Mouse (Mus musculus) monocyte, adult 2 months (primary cell): ENCODE data around the gene Phactr2.

ENCODE experiments used
- DNase-seq, 2 experiments: peaks; one replicate each; pipeline ENCODE4 v3.0.0; 2022; ENCODE audit warnings: low spot score in 2 of 2, low read depth in 1 of 2

Gene Phactr2

DNA sequence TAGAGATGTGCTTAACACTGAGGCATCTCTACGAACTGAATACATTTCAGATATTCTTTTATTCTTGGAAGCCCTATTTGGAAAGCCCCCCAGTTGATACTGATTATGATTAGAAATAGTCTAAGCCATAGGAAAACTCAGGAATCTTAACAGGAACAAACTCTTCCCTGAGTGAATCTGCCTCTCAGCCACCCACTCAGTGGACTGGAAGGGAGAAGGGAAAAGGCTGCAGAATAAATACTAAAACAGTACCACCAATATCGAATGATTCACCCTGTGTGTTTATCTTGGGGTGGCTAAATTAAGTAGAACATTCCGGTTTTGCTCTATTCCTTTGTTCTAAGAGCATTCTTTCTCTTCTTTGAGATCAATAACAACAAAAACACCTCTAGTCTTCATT lies 63.2 kb downstream of the Phactr2 start:
- no peak for DNase-seq

DNA sequence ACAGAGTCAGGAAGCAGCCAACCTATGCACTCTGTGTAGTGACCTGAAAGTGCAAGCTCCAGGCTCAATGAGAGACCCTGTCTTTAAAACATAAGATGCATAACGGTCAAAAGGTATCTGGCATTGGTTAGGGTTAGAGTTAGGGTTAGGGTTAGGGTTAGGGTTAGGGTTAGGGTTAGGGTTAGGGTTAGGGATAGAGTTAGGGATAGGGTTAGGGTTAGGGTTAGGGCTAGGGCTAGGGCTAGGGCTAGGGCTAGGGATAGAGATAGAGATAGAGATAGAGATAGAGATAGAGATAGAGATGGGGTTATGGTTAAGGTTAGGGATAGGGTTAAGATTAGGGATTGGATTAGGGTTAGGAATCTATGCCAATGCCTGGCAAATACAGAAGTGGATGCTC lies 72.2 kb downstream of the Phactr2 start:
- DNase-seq: no peak

DNA sequence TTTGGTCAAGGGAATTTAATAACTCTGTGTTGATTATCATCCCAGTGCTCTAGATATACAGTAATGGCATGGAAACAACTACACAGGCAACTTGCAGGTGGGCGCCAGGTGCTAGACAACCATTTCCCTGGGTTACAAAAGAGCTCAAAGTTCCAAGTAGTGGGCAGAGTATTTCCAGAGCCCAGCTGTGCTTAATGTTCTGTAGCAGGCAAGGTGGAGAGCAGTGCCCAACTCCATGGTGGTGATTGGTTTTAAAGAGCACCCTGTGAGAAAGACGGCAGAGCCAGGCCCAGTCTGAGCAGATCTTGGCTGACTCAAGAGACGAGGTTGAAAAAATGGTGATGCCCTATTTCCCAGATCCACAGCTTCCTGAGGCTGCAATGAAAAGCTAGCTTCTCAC lies 78.5 kb downstream of the Phactr2 start:
- DNase-seq: no peak

DNA sequence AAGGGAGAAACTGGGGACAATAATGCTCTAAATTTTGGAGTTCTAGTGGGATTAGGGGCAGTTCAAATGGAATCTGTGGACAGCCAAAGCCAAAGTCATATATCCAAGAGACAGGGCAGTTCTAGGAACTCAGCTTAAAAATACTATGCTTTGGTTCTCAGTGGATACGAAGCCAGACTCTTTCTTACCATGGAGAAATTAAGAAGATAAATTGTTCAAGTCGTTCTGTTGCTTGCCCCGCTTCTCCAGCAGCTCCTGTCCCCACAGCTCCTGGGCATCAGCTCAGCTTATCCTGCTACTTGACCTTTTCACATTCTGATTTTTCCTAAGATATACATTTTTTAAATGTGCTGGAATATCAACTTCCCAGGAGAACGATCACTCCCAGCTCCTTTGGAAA lies 80.2 kb downstream of the Phactr2 start:
- no peak for DNase-seq

DNA sequence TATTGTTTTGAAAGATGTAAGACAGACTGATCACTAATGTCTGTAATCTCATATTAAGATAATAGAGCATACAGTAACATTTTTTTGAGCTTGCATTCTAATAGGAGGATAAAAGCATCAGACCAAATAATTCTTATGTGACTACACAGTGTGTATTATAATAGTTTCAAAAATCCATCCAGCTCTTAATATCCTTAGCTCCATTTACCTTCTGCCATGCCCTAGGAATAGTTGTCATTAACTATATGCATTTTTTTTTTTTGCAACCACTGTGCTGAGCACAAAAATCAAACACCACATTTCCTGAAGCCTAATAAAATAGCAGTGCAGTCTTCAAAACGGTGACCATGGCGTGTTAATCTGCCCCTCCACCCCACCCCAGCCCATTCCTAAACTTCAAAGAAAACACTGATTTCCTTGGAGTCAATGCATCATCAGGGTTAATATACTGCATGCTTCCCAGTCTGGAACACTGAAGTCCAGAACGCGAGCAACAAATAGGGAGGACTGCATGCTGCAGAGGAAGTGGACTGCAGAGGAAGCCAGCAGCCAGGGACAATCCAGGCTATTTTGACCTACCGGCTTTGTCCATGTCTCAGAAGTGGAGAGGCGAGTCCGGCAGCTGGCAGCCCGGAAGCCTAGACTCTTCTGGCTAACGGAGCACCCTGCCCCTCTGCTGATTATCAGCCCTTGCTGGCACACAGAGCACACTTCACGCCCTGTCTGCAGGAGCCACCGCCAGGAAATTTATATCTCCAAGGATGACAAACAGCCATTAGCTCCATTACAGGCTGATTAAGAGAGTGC lies 85.9 kb downstream of the Phactr2 start:
- no peak for DNase-seq

DNA sequence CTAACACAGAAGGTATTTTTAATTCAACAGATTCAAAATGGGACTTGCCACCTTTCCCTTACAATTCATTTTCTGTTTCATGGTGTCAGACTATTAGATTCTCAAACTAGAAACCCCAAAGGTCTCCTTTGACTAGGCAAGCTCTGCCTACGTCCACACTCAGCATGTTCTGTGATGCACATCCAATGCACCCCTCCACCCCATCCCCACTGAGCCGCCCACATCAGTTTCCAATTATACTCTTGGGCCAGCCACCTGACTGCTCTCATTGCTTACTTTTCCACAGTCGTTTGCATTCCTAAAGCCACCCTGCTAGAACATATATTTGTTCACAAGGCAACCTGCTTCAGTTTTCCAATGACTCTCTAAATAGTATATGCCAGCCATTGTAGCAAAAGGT lies 89.3 kb downstream of the Phactr2 start:
- DNase-seq: no peak

DNA sequence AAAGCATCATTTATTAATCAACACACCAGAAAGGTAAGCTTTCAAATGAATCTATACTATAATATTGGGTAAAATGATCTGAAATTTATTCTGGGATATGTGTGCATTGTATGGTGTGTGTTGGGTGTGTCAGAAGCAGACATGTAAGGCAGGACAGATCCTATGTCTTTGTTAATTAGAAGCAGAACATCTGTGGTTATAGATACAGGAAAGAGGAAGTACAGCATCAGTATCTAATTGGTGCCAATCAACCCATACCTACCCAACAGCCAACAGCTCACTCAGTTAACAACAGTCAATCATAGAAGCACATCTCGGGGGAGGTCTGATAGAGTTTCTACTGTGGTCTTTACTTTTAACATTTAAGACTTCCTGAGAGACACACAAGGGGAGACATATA lies 96.3 kb downstream of the Phactr2 start:
- DNase-seq: no peak

DNA sequence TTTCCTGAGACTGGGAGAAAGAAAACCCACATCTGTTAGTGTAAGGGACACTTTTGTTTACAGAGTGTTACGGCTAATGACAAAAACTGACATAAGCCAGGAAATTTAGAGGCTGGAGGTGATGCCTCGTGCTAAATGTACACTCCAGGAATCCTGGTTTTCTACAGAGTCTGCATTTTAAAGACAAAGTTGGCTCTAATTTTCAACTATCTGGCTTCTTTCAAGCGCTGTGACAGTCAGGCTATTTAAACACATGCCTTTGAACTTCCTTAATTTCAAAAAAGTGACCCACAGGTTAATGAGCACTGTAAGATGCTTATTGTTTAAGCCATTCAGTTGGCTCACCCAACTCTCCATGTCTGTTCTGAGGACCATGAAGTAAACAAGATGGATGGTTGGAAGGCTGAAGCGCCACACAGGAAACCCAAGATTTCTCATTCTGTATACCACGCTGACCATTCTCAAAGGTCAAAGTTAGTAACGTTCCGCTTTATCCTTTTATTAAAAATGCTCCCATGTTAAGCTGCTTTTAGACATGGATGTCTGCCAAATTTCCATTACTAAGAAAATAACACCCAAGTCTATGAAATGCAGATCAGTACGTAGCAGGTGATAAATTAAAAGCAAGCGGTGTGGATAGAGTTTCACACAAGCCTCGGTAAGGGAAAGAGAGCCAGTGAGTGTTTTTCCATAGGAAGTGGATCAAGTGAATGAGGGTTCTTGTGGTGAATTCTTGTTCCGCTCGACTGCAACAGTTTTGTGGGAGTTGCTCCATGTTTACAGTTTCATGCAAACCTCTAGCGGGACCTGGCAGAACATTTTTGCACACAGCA lies 97.6 kb downstream of the Phactr2 start:
- no peak for DNase-seq

DNA sequence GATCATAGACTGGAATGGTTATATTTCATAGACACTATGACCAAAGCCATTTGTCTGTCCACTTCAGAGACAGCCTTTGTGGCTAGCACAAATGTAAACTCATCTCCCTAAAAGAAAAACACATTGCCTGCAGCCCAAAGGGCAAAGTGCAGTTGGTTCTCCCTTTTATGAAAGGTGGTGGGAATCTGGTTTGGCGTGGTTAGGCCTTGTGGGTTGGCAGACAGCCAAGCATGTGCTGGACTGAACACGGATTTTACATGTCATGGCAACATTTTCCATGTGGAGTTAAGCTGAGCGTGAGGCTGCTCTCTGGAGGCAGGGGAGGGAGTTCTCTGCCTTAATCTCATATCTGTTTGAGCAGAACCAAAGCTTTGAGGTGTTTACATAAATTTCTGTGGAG lies 98.4 kb downstream of the Phactr2 start:
- DNase-seq: no peak

DNA sequence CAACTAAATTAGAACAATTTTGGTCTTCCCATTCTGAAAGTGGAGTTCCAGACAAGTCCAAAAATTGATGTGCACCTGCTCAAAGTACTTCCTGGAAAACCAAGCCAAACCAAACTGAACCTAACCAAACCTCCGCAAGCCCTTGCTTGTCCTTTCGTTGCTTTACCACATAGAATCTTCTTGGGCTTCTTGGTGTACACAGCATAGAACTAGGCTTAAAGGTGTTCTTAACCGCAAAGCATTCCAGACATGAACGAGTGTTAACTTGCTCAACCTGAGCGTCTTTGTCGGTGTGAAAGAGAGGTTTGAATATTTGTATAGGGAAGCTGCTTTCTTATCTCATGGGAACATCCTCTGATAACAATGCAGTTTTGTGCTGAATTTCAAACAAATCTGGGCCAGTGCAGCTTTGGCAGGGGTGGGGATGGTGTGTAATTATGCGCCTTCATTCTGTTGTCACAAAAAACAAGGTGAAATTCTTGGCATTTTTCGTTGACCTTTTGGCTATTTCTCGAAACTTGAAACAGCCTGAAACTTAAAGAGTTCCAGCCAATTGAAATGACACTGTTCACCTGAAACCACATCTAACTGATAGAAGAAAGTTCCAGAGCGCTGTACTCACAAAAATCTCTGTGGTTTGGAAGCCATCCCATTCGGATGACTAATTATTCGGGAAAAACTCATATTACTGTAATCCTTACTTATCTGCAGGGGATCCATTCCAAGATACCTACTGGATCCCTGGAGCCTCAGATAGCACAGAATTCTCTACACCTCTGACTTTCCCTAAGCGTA lies 104.4 kb downstream of the Phactr2 start:
- no peak for DNase-seq

DNA sequence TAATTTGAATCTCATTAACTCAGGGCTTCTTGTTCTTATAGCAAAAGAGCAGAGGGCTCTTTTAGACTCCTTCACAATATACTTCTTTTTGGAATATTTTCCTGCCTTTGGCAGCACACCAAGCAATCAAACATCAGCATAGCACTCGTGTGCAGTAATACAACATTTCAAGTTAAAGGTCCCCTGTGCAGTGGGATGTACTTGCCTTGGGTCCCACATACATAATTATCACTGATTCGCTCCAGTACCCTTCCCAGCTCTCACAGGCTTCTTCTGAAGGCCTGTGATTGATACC lies 110.0 kb downstream of the Phactr2 start:
- DNase-seq: no peak

DNA sequence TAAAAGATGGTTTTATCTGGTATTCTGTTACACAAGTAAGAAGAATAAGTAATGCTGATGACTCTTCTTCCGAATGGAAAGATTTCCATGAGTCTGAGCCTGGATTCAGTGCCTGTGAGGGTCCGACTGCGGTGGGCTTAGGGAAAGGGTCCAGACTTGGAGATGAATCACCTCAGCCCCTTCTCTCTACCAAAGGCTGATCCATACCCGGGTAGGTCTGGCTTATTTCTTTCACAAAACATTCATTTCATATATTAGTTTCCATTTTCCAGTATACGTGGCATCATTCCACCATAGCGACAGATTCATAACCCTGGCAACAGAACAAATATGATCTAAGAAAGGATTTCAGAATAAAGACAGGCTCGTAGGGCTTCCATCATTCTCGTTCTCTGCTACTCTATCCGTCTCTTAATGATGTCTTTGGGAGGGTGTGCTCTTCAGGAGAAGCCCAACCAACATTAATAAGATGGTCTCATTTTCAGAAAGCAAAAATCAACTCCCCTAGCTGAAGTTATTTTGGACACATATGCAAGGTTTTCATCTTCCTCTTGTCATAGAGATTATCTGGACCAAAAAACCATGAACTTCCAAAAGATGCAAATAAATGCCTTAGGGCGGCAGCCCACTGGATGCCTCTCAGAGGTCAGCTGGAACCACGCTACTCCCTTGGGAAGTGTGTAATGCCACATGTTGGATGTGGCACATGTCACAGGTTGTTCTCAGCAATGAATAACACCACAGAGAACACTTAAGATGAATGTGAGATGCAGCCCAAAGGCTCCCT lies 110.5 kb downstream of the Phactr2 start:
- no peak for DNase-seq

DNA sequence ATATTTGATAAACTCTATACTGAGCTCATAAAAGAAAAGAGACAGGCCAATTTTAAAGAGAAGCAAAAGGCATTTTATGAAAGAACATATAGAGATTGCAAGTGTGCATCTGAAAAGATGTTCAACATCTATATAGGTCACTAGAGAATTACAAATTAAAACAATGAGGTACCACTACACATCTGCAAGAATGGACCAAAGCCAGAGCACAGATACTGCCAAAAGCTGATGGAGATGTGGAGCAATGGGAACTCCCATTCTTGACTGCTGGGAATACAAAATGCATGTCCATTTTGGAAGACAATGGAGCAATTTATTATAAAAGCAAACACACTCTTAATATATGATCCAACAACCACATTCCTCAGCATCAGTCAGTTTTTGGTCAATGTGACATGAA lies 113.3 kb downstream of the Phactr2 start:
- no peak for DNase-seq

DNA sequence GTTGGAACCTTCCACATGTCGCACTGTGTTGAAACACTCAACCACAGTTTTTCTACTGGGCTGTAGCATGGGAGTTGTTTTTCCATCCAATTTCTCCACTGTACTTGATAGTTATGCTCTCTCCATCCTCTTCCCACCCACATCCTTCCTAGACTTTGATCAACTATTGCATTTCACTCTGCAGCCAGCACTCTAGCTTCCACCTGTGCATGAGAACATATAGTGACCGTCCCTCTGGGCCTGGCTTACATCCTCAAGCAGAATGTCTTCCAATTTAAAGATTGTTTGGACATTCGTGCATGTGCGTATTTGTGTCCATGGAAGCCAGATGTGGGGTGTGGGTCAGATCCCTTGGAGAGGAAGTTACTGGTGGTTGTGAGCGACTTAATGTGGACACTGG lies 114.4 kb downstream of the Phactr2 start:
- DNase-seq: no peak

DNA sequence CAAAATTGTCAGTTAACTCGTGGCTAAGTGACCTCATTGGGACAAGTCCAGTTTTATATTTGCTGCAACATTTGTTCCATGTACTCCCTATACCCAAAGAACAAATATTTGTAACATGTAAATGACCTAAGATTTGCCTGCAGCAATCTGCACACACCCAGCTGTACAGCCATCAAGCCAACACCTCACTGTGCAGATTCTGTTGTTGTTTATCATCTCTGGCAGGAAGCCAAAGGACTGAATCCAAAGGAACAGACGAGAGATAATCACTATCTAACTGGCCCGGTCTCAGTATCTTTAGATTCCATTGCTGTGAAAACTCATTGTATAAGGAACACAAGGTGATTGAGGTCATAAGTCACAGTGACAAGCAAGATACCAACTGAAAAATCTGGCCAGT lies 115.5 kb downstream of the Phactr2 start:
- DNase-seq: no peak

DNA sequence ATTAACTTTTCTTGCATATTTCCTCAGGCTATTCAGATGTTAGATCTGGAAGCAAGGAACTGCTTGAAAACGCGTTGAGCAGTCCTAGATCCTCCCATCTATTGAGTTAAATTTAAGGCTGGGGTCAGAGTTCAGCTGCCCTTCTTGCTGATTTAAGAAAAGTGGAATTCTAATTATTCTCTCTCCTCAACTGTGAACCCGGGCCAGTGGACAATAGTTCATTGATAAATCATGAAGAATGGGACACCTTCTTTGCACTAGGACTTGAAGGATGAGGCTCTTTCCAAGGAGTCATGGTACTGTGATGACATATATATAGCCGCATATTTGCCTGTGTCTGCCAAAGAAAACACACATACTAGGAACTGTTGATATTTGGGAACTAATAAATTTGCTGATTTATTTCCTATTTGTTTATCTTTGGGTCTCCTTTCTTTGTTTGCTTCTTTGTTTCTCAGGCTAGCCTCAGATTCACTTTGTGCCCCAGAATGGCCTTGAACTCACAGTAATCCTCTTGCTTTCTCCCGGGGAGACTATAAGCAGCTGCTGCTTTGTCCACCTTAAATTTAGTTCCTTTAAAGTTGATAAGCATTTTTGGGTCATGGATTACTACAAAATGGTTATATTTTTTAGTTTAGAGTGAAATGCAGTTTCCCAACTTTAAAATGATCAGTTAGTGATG lies 127.5 kb downstream of the Phactr2 start:
- no peak for DNase-seq

DNA sequence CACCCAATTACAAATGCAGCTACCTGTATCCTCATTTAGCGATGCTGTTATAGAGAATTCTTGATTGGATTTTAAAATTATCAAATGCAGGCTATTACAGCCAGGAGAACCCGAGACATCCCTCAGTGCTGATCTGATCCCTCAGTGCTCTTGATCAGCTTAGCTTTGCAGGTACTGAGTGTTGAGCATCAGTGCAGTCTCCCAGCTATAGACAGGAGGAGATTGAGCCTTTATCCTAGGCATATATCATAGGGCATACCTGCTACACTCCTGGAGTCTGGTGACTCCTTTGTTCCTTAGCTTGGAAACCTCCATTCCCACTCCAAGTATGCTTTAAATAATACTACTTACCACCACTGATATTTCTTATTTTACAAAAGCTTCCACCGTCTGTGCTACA lies 133.6 kb downstream of the Phactr2 start:
- DNase-seq: no peak

DNA sequence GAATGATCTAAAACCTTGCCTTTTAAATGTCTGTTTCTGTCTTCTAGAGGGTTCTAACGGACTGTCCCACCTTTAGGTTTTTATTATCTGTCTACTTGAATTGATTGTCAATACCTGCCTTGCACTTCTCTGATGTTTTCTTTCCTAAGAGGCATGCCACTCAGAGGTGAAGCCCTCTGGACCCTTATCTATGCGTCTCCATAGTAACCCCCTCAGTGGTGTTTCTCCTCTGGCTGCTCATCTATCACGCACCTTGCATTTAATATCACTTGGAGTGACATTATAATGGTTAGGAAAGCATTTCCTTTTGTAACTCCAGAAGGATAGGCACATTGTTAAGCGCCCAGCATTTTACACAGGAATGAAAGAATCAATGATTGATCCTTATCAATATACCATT lies 137.2 kb downstream of the Phactr2 start:
- DNase-seq: no peak

DNA sequence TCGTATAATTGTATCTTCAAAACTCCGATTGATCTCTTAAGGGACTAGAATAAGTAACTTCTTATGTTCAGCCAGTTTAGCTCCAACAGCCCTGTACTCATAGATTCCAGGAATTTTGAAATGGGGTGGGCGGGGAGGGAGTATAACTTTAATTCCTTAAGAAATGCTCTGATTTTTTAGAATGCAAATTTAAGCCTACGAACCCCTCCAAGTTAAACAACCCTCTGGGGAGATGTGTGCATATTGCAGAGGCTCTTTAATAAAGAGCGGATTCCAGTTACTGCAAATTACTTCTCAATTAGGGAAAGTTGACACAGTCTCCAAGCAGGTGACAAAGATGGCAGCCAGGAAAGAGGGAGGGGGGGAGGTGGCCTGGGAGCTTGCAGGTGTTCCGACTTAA lies 138.4 kb downstream of the Phactr2 start:
- no peak for DNase-seq

DNA sequence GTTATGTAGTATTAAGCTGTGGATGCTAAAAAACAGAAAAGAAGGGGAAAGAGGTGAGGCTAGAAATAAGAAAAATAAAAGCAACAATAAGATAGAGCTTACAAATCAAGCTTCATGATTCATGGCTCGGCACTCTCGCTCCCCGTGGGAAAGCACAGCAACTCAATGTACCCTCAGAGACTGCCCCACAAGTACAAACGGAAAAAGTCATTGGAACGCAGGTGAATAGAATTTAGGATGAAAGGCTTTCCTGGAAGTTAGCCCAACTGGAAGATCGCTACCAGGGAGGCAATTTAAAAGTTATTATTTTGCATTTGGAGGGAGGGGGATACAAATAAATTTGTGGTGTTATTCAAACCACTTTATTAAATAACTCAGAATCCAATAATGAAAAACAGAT lies 138.9 kb downstream of the Phactr2 start:
- no peak for DNase-seq

DNA sequence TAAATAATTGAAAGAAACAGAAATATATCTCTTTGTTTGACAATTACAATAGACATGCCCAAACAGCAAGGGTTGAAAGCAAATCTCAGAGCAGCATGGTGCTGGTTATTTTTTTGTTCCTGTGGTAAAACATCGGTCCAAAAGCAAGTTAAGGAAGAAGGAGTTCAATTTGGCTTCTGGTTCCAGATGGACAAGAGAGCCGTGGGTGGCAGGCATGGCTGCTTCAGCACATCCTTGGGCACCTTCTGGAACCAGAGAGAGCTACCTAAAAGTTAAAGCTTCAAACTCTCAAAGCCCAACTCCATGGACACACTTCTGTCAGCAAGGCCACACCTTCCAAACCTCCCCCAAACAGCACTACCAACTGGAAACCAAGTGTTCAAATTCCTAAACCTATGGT lies 140.4 kb downstream of the Phactr2 start:
- no peak for DNase-seq
